Mouse (Mus musculus): ENCODE data around the gene Bckdhb.
"Not testable (repeated sequence)": the region's sequence is repeated elsewhere in the genome, so short reads cannot be mapped to it uniquely, and the experiment has no call there.

Gene Bckdhb

DNA sequence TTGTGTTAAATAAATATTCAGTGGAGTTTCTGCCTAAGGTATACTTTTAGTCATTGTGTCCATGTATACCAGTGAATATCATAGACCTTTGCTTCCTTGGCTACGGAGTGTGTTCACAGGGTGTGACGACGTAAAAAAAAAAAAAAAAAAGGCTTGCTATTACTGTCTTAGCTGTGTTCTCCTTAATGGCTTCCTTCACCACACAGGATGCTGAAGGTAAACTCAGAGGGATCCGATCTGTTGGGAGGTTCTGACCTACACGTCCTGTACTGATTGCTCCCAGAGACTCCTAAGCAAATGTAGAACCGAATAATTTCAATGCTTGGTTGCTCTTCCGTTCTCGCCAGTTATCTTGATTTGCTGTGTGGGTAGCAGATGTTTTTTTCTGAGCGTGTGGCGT lies 38.4 kb downstream of the Bckdhb start:
- no peak for DNase-seq (ENCODE audit: low read depth, low spot score)

DNA sequence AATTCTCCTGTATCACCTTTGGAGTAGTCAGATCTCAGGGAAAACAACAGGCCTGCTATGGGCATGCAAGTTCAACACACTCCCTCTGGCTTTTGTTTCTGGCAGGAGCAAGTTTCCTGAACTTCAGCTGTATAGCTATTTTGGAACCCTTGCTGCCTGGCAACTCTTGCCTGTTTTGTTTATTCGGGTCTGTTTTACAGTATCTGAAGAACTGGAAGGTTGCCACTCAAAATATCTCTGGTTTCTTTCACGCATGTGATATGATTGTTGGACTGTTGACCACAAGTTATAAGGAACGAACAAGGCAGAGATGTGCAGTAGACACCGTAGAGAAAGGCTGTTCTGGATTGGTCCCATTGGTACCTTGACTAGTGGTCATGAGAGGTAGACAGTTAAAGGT lies 39.4 kb downstream of the Bckdhb start:
- no peak for DNase-seq (ENCODE audit: low read depth, low spot score)

DNA sequence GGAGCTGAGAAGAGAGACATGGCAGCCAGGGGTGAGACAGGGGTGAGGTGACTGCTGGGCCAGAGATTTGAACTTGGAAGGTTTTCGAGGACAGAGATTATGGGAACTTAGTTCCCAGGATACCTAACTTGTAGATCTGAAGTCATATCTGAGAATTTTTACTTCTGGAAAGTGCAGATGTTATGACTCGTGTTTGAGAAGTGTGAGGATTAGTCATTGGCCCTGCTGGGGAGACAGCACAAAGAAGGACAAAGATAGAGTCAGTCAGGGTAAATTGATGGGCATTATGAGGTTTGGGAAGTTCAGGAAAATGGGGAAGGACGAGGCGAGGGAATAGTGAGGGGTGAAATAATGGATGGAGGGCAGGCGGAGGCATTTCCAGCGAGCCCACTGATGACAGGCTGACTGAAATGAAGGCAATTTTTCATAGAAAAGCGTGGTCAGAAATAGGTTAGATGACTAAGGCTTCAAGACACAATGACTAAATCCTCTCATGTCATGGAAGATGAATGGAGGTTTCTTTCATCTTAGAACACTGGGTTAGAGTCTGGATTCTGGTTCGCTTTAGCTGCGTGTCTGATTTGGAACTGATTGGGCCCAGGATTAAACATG lies 42.6 kb downstream of the Bckdhb start:
- no peak for DNase-seq (ENCODE audit: low read depth, low spot score)

DNA sequence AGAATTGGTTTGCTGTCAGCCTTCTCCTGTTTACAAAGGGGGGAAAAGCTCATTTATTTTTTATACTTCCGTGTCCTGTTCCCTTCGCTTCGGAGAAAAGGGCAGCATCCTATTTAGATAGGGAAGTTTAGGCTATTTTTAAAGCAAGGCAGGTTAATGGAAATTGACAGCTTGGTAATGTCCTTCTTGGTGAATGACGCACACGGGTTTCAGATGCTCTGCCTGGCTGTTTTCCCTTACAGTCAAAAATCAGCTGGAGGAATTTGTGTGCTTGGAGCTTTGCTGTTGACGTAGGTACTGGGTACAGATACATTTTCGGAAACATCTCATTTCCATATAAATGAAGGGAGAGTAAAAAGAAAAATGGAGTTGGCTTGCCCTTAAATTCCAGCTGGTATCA lies 44.4 kb downstream of the Bckdhb start:
- DNase-seq (ENCODE audit: low read depth, low spot score), result peak; percentile 69

DNA sequence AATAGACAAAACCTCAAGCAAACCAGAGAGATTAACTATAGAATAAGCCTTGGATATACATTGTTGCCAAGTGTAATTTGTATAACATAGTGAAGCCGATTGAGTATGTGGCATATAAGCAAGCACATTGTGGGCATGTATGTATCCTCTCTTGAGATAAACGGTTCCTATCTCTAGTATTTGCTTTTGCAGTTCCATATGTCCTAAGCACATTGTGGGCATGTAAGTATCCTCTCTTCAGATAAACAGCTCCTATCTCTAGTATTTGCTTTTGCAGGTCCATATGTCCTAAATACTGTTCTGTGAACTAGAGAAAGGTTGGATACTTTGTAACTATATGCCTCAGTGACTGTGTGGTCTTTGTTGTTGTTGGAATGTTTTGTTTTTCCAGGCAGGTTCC lies 48.5 kb downstream of the Bckdhb start:
- DNase-seq (ENCODE audit: low read depth, low spot score), result no peak

DNA sequence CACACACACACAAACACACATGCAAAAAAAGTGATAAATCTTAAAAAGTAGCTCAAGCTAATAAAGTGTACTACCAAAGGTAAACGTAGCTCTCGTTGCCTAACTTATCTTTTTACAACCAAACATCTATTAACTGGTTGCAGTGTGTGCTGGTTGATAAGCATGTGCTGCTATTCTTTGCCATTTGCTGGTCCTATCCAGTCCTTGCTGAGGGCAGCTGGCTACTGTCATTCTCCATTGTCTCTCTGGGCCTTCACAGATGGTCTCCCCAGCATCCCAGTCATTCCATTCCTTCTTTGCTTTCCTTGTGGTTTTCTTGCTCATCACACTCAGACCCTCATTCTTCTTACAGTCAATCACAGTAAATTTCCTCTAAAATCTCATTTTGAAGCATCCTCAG lies 50.9 kb downstream of the Bckdhb start:
- DNase-seq (ENCODE audit: low read depth, low spot score), result no peak

- no peak for DNase-seq (ENCODE audit: low read depth, low spot score)
These were observed 56.3 kb downstream of the Bckdhb start for GRCm38 (mm10) chr9:83981234-83981633.

DNA sequence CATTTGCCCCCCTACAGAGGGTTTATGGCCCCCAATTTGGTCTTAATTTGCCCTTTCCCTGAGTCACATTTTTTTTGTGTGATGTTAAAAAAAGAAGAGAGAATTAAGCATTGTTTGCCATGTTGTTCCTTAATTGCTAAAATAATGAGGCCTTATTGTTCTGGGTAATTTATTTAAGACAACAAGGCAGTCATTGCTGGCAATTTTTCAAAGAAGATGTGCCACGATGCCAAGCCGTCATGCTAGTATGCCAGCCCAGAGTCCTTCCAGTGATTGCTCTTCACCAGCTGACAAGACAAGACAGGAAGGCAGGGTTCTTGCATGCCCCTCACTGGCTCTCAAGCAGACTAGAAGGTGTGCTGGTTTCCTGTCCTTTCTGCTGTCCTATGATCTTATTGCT lies 84.0 kb downstream of the Bckdhb start:
- DNase-seq (ENCODE audit: low read depth, low spot score), result no peak

GRCm38 (mm10) chr9:84011146-84011545 lies 86.2 kb downstream of the Bckdhb start:
- DNase-seq (ENCODE audit: low read depth, low spot score), result no peak

DNA sequence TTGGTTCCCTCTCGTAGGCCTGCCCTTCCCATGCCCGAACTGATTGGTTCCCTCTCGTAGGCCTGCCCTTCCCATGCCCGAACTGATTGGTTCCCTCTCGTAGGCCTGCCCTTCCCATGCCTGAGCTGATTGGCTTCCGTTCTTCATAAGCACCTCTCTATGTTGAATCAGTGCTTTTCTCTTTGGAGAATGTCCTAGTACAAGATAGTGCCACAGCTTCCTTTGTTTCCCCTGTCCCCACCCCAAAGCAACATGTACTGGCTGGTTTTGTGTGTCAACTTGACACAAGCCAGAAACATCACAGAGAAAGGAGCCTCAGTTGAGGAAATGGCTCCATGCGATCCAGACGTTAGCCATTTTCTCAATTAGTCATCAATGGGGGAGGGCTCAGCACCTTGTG lies 93.2 kb downstream of the Bckdhb start:
- DNase-seq (ENCODE audit: low read depth, low spot score), result not testable (repeated sequence)

DNA sequence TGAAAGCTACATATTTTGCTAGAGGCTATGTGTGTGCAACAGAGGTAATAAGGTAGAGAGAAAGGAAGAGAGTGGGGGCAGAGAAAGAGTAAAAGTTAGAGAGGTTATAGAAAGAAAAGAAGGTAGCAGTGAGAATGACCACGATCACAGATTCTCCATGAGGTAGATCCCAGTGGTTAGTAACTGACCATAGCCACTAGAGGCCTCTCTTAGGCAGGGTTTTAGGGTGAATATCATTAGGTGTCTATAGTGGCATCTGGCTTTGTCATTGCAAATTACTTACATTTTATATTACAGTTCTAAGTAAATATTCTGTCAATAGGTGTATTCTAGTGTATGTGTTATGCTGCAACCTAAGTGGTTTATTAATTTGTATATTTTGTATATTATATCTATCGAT lies 94.7 kb downstream of the Bckdhb start:
- peak; percentile 27 for DNase-seq (ENCODE audit: low read depth, low spot score)

DNA sequence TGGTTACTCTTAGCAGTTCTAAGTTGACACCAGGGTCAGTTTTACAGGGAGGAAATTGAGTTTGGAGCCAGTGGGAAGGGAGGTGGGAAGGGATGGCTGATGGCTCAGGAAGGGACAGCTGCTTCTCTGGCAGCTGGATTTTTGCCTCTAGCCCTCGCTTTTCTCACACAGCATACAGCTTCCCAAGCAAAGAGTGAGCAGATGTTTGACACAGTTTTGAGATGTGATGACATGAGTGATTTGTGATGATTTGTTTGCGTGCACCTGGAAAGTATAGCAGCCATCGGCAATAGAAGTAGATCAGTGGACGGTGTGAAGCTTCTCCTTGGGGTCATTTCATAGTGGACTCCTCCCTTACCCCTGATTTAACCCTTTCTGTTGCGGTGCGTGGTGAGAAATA lies 96.2 kb downstream of the Bckdhb start:
- DNase-seq (ENCODE audit: low read depth, low spot score), result no peak

- no peak for DNase-seq (ENCODE audit: low read depth, low spot score)
These were observed 103.2 kb downstream of the Bckdhb start for GRCm38 (mm10) chr9:84028120-84028519.

DNA sequence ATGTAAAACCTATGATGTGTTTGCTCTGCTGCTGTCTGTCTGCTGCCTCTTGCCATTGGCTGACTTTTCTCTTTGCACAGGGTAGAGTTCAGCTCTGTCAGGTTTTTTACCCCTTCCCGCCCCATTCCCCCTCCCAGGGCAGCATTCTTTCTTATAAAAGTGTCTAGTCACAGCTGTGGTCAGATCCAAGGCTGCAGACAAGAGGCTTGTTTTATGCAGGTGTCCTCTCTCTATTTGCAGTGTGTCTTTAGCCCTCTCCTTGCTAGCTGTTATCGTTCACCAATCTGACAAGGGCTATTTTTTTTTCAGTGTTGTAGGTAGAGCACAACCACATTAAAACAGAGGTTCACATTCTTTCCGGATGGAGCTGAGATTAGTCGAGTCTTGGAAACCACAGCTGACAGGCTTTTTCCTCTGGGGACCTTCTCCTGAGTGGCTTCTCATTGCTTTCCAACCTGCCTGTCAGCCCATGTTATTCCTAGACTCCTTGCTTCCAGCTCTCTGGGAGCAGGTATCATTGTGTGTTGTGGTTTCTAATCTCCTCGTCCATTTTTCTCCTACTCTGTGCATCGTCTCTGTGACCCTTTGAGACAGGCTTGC lies 105.8 kb downstream of the Bckdhb start:
- no peak for DNase-seq (ENCODE audit: low read depth, low spot score)

- no peak for DNase-seq (ENCODE audit: low read depth, low spot score)
These were observed 106.5 kb downstream of the Bckdhb start for GRCm38 (mm10) chr9:84031406-84031805.

DNA sequence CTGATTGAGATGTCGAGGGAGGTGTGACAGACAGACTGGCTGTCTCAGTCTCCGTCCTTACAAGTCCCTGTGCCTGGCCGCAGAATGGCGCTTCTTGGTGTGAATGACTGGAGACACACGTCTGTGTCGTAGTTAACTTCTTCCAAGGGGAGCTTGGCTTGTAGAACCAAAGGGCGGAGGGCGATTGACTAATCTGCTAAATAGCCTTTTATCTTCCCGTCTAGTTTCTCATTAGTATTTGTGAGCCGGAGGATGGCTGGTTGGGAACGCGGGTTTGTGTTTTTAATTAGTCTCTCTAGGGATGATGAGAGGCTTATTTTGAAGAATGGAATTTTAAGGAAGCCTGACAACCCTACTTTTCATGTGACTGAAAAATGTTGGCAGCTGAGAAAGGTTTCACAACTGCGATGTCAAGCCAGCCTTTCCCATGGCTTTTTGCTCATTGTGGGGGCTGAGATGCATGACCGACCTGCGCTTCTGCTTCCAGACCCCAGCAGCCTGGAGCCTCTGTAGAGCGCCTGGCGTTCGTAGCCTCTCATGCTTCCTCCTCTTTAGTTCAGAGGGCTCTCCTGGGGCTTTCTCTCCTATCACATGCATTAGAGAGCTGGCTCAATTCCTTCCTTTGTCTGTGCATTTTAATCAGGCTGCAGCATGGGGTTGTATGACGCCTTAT lies 107.9 kb downstream of the Bckdhb start:
- no peak for DNase-seq (ENCODE audit: low read depth, low spot score)

- DNase-seq (ENCODE audit: low read depth, low spot score), result no peak
These were observed 111.1 kb downstream of the Bckdhb start for GRCm38 (mm10) chr9:84036046-84036445.

- no peak for DNase-seq (ENCODE audit: low read depth, low spot score)
These were observed 112.3 kb downstream of the Bckdhb start for GRCm38 (mm10) chr9:84037224-84037623.

- DNase-seq (ENCODE audit: low read depth, low spot score), result no peak
These were observed 114.0 kb downstream of the Bckdhb start for GRCm38 (mm10) chr9:84038946-84039345.

DNA sequence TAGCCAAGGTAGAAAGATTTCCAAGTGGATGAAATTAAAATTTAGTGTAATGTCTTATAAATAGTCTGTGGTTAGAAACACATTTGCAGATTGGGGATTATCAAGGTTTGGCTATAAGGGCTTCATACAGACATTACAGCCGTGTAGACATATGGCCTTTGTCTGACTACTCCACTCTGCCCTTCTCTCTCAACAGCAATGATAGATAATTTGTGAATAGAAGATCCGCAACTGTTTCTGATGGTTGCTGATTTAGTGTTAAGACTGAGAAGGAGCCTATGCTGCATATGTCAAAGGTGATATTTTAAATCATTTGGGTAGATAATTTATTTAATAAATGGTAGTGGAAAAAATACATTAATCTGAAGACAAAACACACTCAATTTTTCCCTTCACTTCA lies 115.4 kb downstream of the Bckdhb start:
- DNase-seq (ENCODE audit: low read depth, low spot score), result no peak

- DNase-seq (ENCODE audit: low read depth, low spot score), result no peak
These were observed 116.8 kb downstream of the Bckdhb start for GRCm38 (mm10) chr9:84041631-84042277.

DNA sequence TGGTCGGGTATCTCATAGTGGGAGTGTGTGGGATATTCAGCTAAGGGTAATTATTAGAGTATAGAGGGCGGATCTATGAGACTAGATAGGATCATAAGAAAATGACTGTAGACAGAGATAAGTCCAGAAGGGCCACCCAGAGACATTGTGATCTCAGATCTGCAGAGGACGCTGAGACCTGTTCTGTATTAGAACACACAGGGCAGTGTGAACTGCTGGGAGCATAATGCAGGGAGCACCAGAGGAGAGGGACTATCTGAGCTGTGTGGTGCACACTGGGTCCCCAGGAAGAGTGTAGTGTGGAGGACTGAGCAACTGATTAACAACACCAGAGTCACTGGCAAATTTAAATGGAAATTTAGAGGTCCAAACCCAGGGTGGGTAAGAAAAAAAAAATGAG lies 117.6 kb downstream of the Bckdhb start:
- DNase-seq (ENCODE audit: low read depth, low spot score), result no peak

GRCm38 (mm10) chr9:84044136-84044535 lies 119.2 kb downstream of the Bckdhb start:
- DNase-seq (ENCODE audit: low read depth, low spot score), result no peak
